Mouse (Mus musculus) effector memory CD4-positive, alpha-beta T cell, adult 5 months (primary cell): Measurements from ENCODE around the gene Dhx30. TPM values are rescaled to one million over a fixed set of nuclear protein-coding genes. Genes with fewer than 3 reads are reported as not detected.

ENCODE experiments used
- polyA plus RNA-seq: library from polyadenylated mRNA; unstranded; fragments of 100-300 nt; shearing (Covaris generic); gene quantifications from one replicate; pipeline ENCODE4 v1.2.1, GENCODE M21; 2017

Dhx30 gene
- 122 TPM for polyA plus RNA-seq

DNA sequence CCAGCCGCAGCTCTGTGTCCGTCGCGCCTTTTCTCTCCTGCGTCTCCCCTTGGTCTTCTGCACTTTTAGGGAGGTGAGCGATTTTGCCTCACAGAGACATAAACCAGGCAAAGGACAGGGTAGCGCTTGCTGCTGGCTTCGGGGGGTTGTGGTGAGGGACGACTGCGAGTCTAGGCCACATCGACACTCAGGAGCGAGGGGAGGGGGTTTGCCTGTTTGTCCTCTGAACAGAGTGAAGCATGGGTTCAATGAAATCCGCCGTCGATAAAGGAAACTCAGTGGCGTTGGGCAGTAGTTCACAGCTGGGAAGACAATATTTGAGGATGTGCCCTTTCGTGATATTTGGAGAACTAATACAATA lies at the start of gene Dhx30:
Gene Dhx30 (minus strand): TSS at position 52 of the 361 bp plus-strand sequence.

DNA sequence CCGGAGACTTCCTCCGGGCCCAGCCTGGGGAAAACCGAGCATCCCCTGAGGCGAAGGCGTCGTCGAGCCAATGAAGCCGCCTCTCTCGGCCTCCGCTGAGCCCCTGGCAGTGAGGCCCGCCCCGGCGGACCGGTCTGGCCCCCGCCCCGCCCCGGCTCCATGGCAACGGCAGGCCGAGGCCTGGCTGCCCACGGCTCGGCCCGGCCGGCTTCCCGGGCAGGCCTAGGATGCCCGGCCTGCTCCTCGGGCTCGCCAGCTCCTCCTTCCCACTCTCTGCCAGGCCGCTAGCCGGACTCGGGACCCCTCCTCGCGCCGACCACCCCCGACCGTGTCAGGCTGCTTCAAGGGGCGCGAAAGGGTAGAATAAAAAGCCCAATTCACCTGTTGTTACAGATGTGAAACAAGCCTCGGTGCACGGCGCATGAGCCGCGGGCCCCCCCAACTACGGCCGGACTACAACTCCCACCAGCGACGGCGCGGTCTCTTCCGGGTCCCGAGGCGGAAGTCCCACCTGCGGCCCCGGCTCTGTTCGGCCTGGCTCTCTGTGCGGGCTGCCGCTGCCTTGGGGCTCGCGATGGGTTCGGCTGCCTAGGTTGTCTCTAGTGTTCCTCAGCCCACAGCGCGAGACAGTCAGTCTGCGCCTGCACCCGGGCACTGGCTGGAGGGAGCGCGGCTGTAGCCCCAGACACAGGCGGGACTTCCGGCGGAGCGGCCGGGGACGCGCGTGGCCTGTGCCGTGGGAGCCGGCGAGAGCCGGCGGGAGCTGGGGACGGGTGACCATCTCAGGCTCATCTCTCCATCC lies 452 bp downstream of the Dhx30 start, which contains the start of gene Smarcc1:
Gene Smarcc1 (plus strand): TSS at position 732 of the 802 bp plus-strand sequence.

Other genes starting within 250 kb of the Dhx30 start
- 7.6 TPM for gene Cdc25a, start 242.3 kb downstream of the Dhx30 start, polyA plus RNA-seq
- 66.1 TPM for gene Map4, start 186.4 kb downstream of the Dhx30 start, polyA plus RNA-seq
- gene Smarcc1, start 122 bp downstream of the Dhx30 start, polyA plus RNA-seq: 33.6 TPM
- gene Cspg5, start 126.0 kb upstream of the Dhx30 start, polyA plus RNA-seq: 0.54 TPM
- gene Elp6, start 187.3 kb upstream of the Dhx30 start, polyA plus RNA-seq: 7.8 TPM
- gene Scap, start 215.5 kb upstream of the Dhx30 start, polyA plus RNA-seq: 49.6 TPM